Mouse (Mus musculus) G1E (cell line): Measurements from ENCODE around the gene Col4a1.

ENCODE experiments used
- CTCF ChIP-seq: IDR thresholded peaks from 2 replicates; pipeline ENCODE4 v1.5.1; 2012; ENCODE audit warnings: low read depth, low read length, inconsistent platforms, mixed read lengths
- GATA1 ChIP-seq: IDR thresholded peaks from 2 replicates; pipeline ENCODE4 v1.6.1; 2012; ENCODE audit warnings: borderline replicate concordance, low read length, inconsistent platforms, mixed read lengths

GRCm38 (mm10) chr8:11348622-11349021 is 36.0 kb upstream of the Col4a1 start:
- TF ChIP-seq GATA1 = no peak
- no peak for TF ChIP-seq CTCF
